ENCODE assay signal across 8 mouse cellular contexts in genomic region chr14:31130236-31131220, GRCm38 (mm10). TPM values are rescaled to one million over a fixed set of nuclear protein-coding genes. Genes with fewer than 3 reads are reported as not detected.
A peak's percentile ranks its signal among the peaks of the same experiment; 100 is the strongest.
DNase-seq lines count a peak whose midpoint lies in the region; ATAC-seq and TF ChIP-seq lines count a peak whose summit lies in the region.

Gene Nt5dc2, plus strand, starts transcription at chr14:31131053.

- H3K27me3 ChIP-seq in E14TG2a.4 (ENCODE audit: insufficient read depth, low read length): peaks cover 12% of the 10 kb centered on the region
- no peaks in the 10 kb centered on the region for H3K27me3 ChIP-seq in forebrain, embryonic 12.5 days

- H3K9me3 ChIP-seq in E14TG2a.4 (ENCODE audit: low read length): no peaks in the 10 kb centered on the region
- no peaks in the 10 kb centered on the region for H3K9me3 ChIP-seq in forebrain, embryonic 12.5 days

- peaks cover 49% of the 10 kb centered on the region for H3K36me3 ChIP-seq in E14TG2a.4 (ENCODE audit: insufficient read depth, low read length)
- peaks cover 16% of the 10 kb centered on the region for H3K36me3 ChIP-seq in forebrain, embryonic 12.5 days (replicated peaks)

- ATAC-seq in forebrain, embryonic 12.5 days (ENCODE audit: low FRiP score): peak; percentile 85

- H3K27ac ChIP-seq in forebrain, embryonic 12.5 days: peak within 1 kb of the TSS; percentile 95
- H3K27ac ChIP-seq in layer of hippocampus, adult 2 months: peak within 1 kb of the TSS; percentile 55

- H3K4me2 ChIP-seq in forebrain, embryonic 12.5 days: peak within 1 kb of the TSS; percentile 87

- intact Hi-C loops in heart, postnatal 10 days (cut with DNase I): no loop called here

- peaks cover 81% of the 10 kb centered on the region for H3K4me1 ChIP-seq in E14TG2a.4 (replicated peaks; ENCODE audit: low read depth, low read length)
- peaks cover 50% of the 10 kb centered on the region for H3K4me1 ChIP-seq in forebrain, embryonic 12.5 days

- peak within 1 kb of the TSS; percentile 93 for H3K9ac ChIP-seq in forebrain, embryonic 12.5 days

- TF ChIP-seq CTCF in E14TG2a.4 (conservative IDR thresholded peaks at IDR 0.05; ENCODE audit: low read length): no peak
- TF ChIP-seq CTCF in layer of hippocampus, adult 2 months (conservative IDR thresholded peaks at IDR 0.05): peak; percentile 26

- peak within 1 kb of the TSS; percentile 97 for H3K4me3 ChIP-seq in E14TG2a.4 (replicated peaks; ENCODE audit: low read length)
- H3K4me3 ChIP-seq in forebrain, embryonic 12.5 days (replicated peaks): peak within 1 kb of the TSS; percentile 94
- H3K4me3 ChIP-seq in layer of hippocampus, adult 2 months: peak within 1 kb of the TSS; percentile 52

- peak; percentile 60 for DNase-seq in brain, adult 2 months (ENCODE audit: low read depth, low spot score)
- DNase-seq in heart, postnatal 10 days: peak; percentile 92 to 93
- DNase-seq in layer of hippocampus, adult 2 months (ENCODE audit: low spot score in 2 of 2): peak; percentile 59 to 66
- peak; percentile 91 for DNase-seq in lung, postnatal 14 days
- DNase-seq in ovary, postnatal 36 days (ENCODE audit: low spot score): peak; percentile 92
- peak; percentile 92 for DNase-seq in thymus, postnatal 4 days

- 5% methylated on average over 56 of the region's 63 CpGs for WGBS in forebrain, embryonic 12.5 days

RNA-seq across cellular contexts. Expression of gene Nt5dc2, which starts in this region (rescaled TPM):
- polyA plus RNA-seq in forebrain, embryonic 12.5 days (2016; fragmentation: Nextera tagmentation; extraction: Ambion mirVana): 406 and 410 TPM in 2 replicates
- 10 to 100 TPM; 53.1 to 57.7 TPM for total RNA-seq in heart, postnatal 10 days (2021)
- total RNA-seq in layer of hippocampus, adult 2 months (2021): 10 to 100 TPM; 12.6 to 13.4 TPM

Comparison
In these comparisons a context has a peak if more than half of its experiments do, and no peak if none do; other contexts are left out.
1. Peak in every context shown above with its lines: DNase-seq, ATAC-seq, H3K4me3 ChIP-seq and H3K27ac ChIP-seq.